Comparison of ENCODE assay signal across 8 mouse cellular contexts in the genomic region with DNA sequence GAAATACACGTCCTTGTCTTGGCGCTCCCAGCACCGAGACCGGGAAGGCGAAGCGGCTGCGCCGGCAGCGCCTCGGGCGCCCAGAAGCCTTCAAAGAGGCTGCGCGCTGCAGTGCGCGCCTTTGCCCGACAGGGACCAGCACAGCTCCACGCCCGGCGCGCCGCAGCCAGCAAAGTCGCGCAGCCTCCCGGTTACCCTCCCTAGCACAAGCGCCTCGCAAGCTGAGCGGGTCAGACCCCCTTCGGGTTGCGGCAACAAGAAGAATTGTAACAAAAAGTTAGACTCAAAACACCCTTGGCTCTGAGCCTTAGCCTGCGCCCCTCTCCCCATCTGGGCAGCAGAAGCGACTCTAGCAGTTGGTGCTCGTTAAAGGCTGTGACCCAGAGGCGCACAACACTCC. TPM values are rescaled to one million over a fixed set of nuclear protein-coding genes. Genes with fewer than 3 reads are reported as not detected.
DNase-seq lines count a peak whose midpoint lies in the region; ATAC-seq and TF ChIP-seq lines count a peak whose summit lies in the region.

No protein-coding gene starts in this region.

- TF ChIP-seq CTCF in left cerebral cortex, adult 2 months (IDR thresholded peaks at IDR 0.05): peak; percentile 91

- peaks cover 5% of the 10 kb centered on the region for H3K4me1 ChIP-seq in hindbrain, embryonic 11.5 days (replicated peaks; ENCODE audit: control insufficient read depth, insufficient read depth, low read length)

- H3K27ac ChIP-seq in hindbrain, embryonic 11.5 days (ENCODE audit: low read depth, low read length): peak overlapping the region; percentile 58
- H3K27ac ChIP-seq in left cerebral cortex, adult 2 months: no peak overlapping the region

- H3K9ac ChIP-seq in hindbrain, embryonic 11.5 days (ENCODE audit: low read depth, low read length): peak overlapping the region; percentile 78

- no peaks in the 10 kb centered on the region for H3K9me3 ChIP-seq in hindbrain, embryonic 11.5 days (ENCODE audit: control insufficient read depth, low read length)

- peaks cover 17% of the 10 kb centered on the region for H3K27me3 ChIP-seq in hindbrain, embryonic 11.5 days (ENCODE audit: control insufficient read depth, insufficient read depth, low read length)

- no peaks in the 10 kb centered on the region for H3K36me3 ChIP-seq in hindbrain, embryonic 11.5 days (ENCODE audit: control insufficient read depth, insufficient read depth, low read length)

- under 1% methylated on average over 33 of the region's 33 CpGs for WGBS in hindbrain, embryonic 11.5 days

- intact Hi-C loops in left cerebral cortex, adult 2 months (cut with DNase I): loop anchor here (2.0 to 5.0 kb wide), 5 partner anchors 307 to 1047 kb away; a partner anchor contains a TSS

- peak; percentile 55 for ATAC-seq in hindbrain, embryonic 11.5 days (ENCODE audit: low FRiP score)

- peak; percentile 82 for DNase-seq in MN1 (ENCODE audit: low spot score)
- DNase-seq in cerebellum, adult 8-10 months: peak; percentile 24
- peak; percentile 43 to 76 for DNase-seq in frontal cortex, postnatal 10 days (ENCODE audit: low spot score in 2 of 2)
- DNase-seq in hindbrain, embryonic 11.5 days (ENCODE audit: low spot score): peak; percentile 91
- DNase-seq in left cerebral cortex, adult 2 months (ENCODE audit: extremely low spot score in 1 of 2, low spot score in 2 of 2): peak; percentile 74 to 78
- DNase-seq in lung, postnatal 4 days: peak; percentile 87 to 88
- peak; percentile 71 for DNase-seq in retina, postnatal 7 days (ENCODE audit: low read depth, low spot score)
- peak; percentile 66 to 71 for DNase-seq in thymus, postnatal 36 days

- H3K4me3 ChIP-seq in hindbrain, embryonic 11.5 days (ENCODE audit: low read depth, low read length): peak overlapping the region; percentile 73
- peak overlapping the region; percentile 43 for H3K4me3 ChIP-seq in left cerebral cortex, adult 2 months

- H3K4me2 ChIP-seq in hindbrain, embryonic 11.5 days (replicated peaks; ENCODE audit: low read depth, low read length): peak overlapping the region; percentile 80

RNA-seq across cellular contexts. Expression of a gene that starts 1.6 kb away (rescaled TPM):
- polyA plus RNA-seq in hindbrain, embryonic 11.5 days (2014; fragmentation: Nextera tagmentation; extraction: Ambion mirVana): 8.9 and 10.8 TPM in 2 replicates
- 1 to 10 TPM; 1.1 to 1.2 TPM for total RNA-seq in left cerebral cortex, adult 2 months (2021)

Comparison
In these comparisons a context has a peak if more than half of its experiments do, and no peak if none do; other contexts are left out.
1. DNase-seq: peak in every context shown above with its lines; median percentile 91 in hindbrain, embryonic 11.5 days; 88 in lung, postnatal 4 days; 82 in MN1; 76 in left cerebral cortex, adult 2 months; 71 in retina, postnatal 7 days; 68 in thymus, postnatal 36 days; 60 in frontal cortex, postnatal 10 days; 24 in cerebellum, adult 8-10 months.